Mouse (Mus musculus): ENCODE results near the gene Insc. TPM values are rescaled to one million over a fixed set of nuclear protein-coding genes. Genes with fewer than 3 reads are reported as not detected.
A peak's percentile ranks its signal among the peaks of the same experiment; 100 is the strongest.

Gene Insc
- total RNA-seq (2014; rRNA removed): 1.8 and 2.2 TPM in 2 replicates
- polyA plus RNA-seq (2015; fragmentation: Nextera tagmentation; extraction: Ambion mirVana): 1.8 TPM in 2 replicates

DNA sequence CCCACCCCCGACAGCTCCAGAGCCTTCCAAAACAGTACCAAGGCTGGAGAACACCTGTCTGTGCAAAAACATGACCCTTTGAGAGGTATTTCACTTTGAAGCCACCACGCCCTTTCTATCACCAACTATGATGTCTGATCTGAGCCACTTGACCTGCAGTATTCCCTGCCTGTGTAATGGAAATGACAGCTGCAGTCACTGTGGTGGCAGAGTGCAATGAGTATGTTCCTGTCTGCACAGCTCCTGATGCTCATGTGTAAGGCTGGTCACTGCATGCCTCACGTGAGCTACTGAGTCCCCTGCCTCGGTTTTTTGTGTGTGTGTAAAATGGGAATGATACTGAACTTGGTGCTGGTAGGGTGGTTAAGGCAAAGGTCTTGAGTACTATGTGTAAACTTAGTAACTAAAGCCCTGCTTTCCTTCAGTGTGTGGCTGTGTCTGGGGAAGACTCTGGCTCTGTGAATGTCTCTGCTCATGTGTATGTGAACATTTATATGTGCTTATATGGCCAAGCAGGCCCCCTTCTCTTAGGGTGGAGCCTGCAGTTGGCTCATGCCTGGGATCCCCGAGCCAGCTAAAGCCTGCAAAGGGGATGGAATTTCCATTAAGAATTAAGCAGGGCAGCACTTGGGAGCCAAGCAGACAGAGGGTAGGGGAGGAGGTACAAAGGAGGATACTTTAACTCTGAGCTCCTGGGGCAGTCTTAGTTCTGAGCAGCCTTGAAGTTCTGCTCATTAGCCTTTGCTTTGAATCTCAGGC, at the start of gene Insc:
Insc (plus strand) TSS at position 673 of the 759 bp plus-strand sequence.
- no peak for TF ChIP-seq CTCF (IDR thresholded peaks at IDR 0.05; ENCODE audit: low read depth)
- WGBS: 69% methylated on average over 5 of the region's 5 CpGs
- DNase-seq (no peak), ATAC-seq (no peak)
- H3K27ac ChIP-seq (ENCODE audit: low read depth, low read length): no peak within 1 kb of the TSS
- 0 out of 2 replicates have a peak, but pooled peaks cover 6% of the 10 kb centered on the region for H3K4me1 ChIP-seq (ENCODE audit: insufficient read depth)
- no peaks in the 10 kb centered on the region for H3K9me3 ChIP-seq (ENCODE audit: low read length)
- no peak within 1 kb of the TSS for H3K4me3 ChIP-seq (ENCODE audit: low read depth, low read length)
- H3K9ac ChIP-seq: no peak within 1 kb of the TSS
- H3K27me3 ChIP-seq (ENCODE audit: insufficient read depth, low read length): no peaks in the 10 kb centered on the region
- H3K36me3 ChIP-seq (ENCODE audit: insufficient read depth): no peaks in the 10 kb centered on the region
- no peak within 1 kb of the TSS for H3K4me2 ChIP-seq (ENCODE audit: low read depth)

DNA sequence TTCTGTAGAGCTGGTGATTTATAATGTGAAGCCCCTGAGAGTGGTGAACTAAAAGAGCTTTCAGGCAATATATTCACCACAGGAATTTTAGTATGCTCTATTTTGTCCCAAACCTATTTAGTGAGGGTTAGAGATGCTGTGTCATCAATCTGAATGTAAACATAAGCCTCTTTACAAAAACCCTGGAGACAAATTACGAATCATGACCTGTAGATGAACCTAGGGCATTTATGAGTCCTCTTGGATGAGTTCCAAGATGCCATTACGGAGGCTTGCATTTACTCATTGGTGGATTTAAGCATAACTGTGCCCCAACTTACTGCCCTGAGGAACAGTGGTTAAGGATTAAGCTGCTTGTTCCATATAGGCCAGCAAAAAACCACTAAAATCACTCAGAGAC, 42.6 kb upstream of the Insc start:
- no peak for ATAC-seq
- Histone ChIP-seq H3K9ac (no peak overlapping the region), H3K27me3 (ENCODE audit: insufficient read depth, low read length) (no peaks in the 10 kb centered on the region), H3K9me3 (ENCODE audit: low read length) (no peaks in the 10 kb centered on the region), H3K27ac (ENCODE audit: low read depth, low read length) (no peak overlapping the region), H3K4me1 (ENCODE audit: insufficient read depth) (no peaks in the 10 kb centered on the region), H3K4me2 (ENCODE audit: low read depth) (no peak overlapping the region), H3K4me3 (ENCODE audit: low read depth, low read length) (no peak overlapping the region), H3K36me3 (ENCODE audit: insufficient read depth) (no peaks in the 10 kb centered on the region)
- 42% methylated on average over 2 of the region's 2 CpGs for WGBS
- no peak for TF ChIP-seq CTCF (IDR thresholded peaks at IDR 0.05; ENCODE audit: low read depth)
- DNase-seq: no peak

DNA sequence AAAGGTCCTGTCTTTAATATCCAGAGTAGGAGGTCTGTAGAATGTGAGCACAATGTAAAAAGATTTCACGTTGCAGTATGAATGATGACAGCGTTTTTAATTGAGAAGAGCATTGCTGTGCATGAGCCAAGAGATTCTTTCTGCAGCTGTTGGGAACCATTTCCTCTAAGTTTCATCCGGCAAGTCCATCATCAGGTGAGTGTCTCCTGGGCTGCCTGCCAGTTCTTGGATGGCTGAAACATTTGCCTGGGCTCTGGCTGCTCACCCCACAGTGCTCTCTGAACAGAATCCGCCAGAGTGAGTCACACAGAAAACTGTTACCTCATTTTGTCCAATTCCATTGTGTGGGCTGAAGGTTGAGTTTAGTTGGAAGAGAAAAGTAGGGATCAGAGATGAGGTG, 36.8 kb upstream of the Insc start:
- WGBS: 76% methylated on average over 4 of the region's 4 CpGs
- Histone ChIP-seq H3K4me2 (ENCODE audit: low read depth) (no peak overlapping the region), H3K36me3 (ENCODE audit: insufficient read depth) (no peaks in the 10 kb centered on the region), H3K4me1 (ENCODE audit: insufficient read depth) (no peaks in the 10 kb centered on the region), H3K27ac (ENCODE audit: low read depth, low read length) (no peak overlapping the region), H3K9me3 (ENCODE audit: low read length) (no peaks in the 10 kb centered on the region), H3K27me3 (ENCODE audit: insufficient read depth, low read length) (no peaks in the 10 kb centered on the region), H3K4me3 (ENCODE audit: low read depth, low read length) (no peak overlapping the region), H3K9ac (no peak overlapping the region)
- DNase-seq (no peak), ATAC-seq (no peak)
- TF ChIP-seq CTCF (IDR thresholded peaks at IDR 0.05; ENCODE audit: low read depth): no peak

DNA sequence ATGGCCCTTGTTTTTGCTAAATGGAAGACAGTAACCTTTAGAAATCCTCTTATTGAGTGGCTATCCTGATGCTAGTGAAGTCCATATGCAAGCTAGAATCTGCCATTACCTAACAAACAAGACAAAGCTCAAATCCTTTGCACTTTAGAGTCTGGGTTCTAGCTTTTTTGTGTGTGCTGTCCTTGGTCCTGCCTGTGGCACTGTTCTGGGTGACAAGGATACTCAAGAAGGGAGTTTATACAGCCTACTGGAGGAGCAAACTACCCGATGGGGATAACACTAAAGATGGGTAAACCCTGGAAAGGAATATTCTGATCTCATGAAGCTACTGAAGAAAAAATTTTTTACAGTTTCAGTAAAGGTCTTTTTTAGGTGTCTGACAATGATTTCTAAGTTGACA, 36.1 kb upstream of the Insc start:
- H3K27me3 ChIP-seq (ENCODE audit: insufficient read depth, low read length): no peaks in the 10 kb centered on the region
- 92% methylated on average over 1 of the region's 1 CpGs for WGBS
- H3K9me3 ChIP-seq (ENCODE audit: low read length): no peaks in the 10 kb centered on the region
- H3K27ac ChIP-seq (ENCODE audit: low read depth, low read length): no peak overlapping the region
- no peaks in the 10 kb centered on the region for H3K36me3 ChIP-seq (ENCODE audit: insufficient read depth)
- TF ChIP-seq CTCF (IDR thresholded peaks at IDR 0.05; ENCODE audit: low read depth): no peak
- no peak overlapping the region for H3K4me2 ChIP-seq (ENCODE audit: low read depth)
- H3K9ac ChIP-seq: no peak overlapping the region
- DNase-seq (no peak), ATAC-seq (no peak)
- no peak overlapping the region for H3K4me3 ChIP-seq (ENCODE audit: low read depth, low read length)
- no peaks in the 10 kb centered on the region for H3K4me1 ChIP-seq (ENCODE audit: insufficient read depth)

DNA sequence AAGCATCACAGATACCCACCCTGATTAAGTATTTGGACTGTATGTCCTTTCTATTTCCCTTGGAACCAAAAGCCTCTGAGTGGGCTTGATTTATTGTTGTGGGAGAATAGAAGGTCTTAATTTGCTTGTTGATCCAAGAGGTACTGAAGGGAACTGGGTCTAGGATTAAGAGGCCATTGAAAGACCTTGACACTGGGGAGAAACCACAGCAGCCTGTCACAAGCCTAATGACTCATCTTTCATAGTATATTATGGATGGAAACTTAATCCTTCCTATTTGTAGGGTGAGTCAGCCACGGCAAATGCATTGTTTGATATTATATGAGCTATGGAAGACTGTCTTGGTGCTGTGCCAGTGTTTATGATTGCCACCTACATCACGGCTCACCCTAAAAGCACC, 33.1 kb upstream of the Insc start:
- Histone ChIP-seq H3K27me3 (ENCODE audit: insufficient read depth, low read length) (no peaks in the 10 kb centered on the region), H3K9me3 (ENCODE audit: low read length) (no peaks in the 10 kb centered on the region), H3K36me3 (ENCODE audit: insufficient read depth) (no peaks in the 10 kb centered on the region), H3K9ac (no peak overlapping the region), H3K4me1 (ENCODE audit: insufficient read depth) (no peaks in the 10 kb centered on the region), H3K4me3 (ENCODE audit: low read depth, low read length) (no peak overlapping the region), H3K27ac (ENCODE audit: low read depth, low read length) (no peak overlapping the region), H3K4me2 (ENCODE audit: low read depth) (no peak overlapping the region)
- ATAC-seq (no peak), DNase-seq (no peak)
- WGBS: 89% methylated on average over 2 of the region's 2 CpGs
- TF ChIP-seq CTCF (IDR thresholded peaks at IDR 0.05; ENCODE audit: low read depth): no peak

DNA sequence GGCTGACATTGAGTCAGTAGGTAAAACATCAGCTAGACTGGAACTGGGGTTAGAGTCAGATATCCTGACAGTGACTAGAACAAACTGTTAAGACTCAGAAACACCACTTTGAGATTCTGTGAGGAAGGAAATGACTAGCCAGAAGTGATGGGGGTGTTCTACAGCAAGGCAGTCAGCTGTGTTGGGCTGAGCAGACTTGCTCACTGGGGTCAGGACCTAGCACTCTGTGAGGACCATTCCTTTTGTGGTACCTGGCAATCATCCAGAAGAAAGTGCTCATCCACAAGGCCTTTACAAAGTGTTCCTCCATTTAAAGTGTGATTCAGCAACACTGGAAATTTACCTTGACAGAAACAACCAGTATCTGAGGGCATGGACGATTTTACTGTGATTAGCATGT, 31.0 kb upstream of the Insc start:
- no peak overlapping the region for H3K9ac ChIP-seq
- H3K4me1 ChIP-seq (ENCODE audit: insufficient read depth): no peaks in the 10 kb centered on the region
- H3K27me3 ChIP-seq (ENCODE audit: insufficient read depth, low read length): peaks cover 11% of the 10 kb centered on the region
- ATAC-seq (no peak), DNase-seq (no peak)
- H3K36me3 ChIP-seq (ENCODE audit: insufficient read depth): no peaks in the 10 kb centered on the region
- no peak for TF ChIP-seq CTCF (IDR thresholded peaks at IDR 0.05; ENCODE audit: low read depth)
- no peaks in the 10 kb centered on the region for H3K9me3 ChIP-seq (ENCODE audit: low read length)
- WGBS: 73% methylated on average over 1 of the region's 1 CpGs
- H3K4me3 ChIP-seq (ENCODE audit: low read depth, low read length): no peak overlapping the region
- no peak overlapping the region for H3K27ac ChIP-seq (ENCODE audit: low read depth, low read length)
- no peak overlapping the region for H3K4me2 ChIP-seq (ENCODE audit: low read depth)

DNA sequence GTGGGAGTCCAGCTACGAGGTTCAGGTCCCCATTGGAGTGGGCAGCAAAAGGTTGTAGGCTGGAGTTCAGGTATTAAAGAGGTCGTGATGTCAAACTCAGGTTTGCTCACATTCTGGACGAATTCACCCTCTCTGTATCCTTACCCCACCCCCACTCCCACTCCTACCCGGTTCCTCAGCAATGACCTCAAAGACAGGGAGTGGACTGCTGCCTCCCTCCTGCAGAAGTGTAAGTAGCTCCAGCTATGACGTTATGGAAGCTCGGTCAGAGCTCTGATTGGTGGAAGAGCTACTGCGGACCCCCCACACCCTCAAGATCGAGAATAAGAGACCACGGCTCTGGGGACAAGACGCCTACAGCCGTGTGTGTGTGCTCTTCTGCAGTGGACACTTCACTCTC, 25.2 kb upstream of the Insc start, which contains the start of gene Calcb:
Calcb (plus strand) TSS at position 344 of the 400 bp plus-strand sequence.
- DNase-seq (no peak), ATAC-seq (no peak)
- peaks cover 37% of the 10 kb centered on the region for H3K27me3 ChIP-seq (ENCODE audit: insufficient read depth, low read length)
- H3K36me3 ChIP-seq (ENCODE audit: insufficient read depth): no peaks in the 10 kb centered on the region
- TF ChIP-seq CTCF (IDR thresholded peaks at IDR 0.05; ENCODE audit: low read depth): no peak
- no peak within 1 kb of the TSS for H3K27ac ChIP-seq (ENCODE audit: low read depth, low read length)
- peak within 1 kb of the TSS; percentile 22 for H3K4me3 ChIP-seq (ENCODE audit: low read depth, low read length)
- no peaks in the 10 kb centered on the region for H3K4me1 ChIP-seq (ENCODE audit: insufficient read depth)
- no peak within 1 kb of the TSS for H3K9ac ChIP-seq
- no peaks in the 10 kb centered on the region for H3K9me3 ChIP-seq (ENCODE audit: low read length)
- peak within 1 kb of the TSS; percentile 31 for H3K4me2 ChIP-seq (ENCODE audit: low read depth)
- 7% methylated on average over 11 of the region's 11 CpGs for WGBS

Measured in forebrain, postnatal 0 days (tissue).